Mouse (Mus musculus): ENCODE measurements around the gene Hoxb8. TPM values are rescaled to one million over a fixed set of nuclear protein-coding genes. Genes with fewer than 3 reads are reported as not detected.

The Hoxb8 gene
- polyA plus RNA-seq, 1 experiment from 2014 or later: 0.71 TPM

GRCm38 (mm10) chr11:96333241-96334001, 51.7 kb downstream of the Hoxb8 start:
- Histone ChIP-seq H3K36me3 (ENCODE audit: control insufficient read depth, insufficient read depth, low read length) (no peaks in the 10 kb centered on the region), H3K9ac (ENCODE audit: low read depth, low read length) (peak overlapping the region; percentile 79), H3K4me1 (ENCODE audit: control insufficient read depth, insufficient read depth, low read length) (peaks cover 57% of the 10 kb centered on the region), H3K9me3 (ENCODE audit: control insufficient read depth, low read length) (no peaks in the 10 kb centered on the region), H3K4me2 (ENCODE audit: low read depth, low read length) (peak overlapping the region; percentile 65), H3K4me3 (ENCODE audit: low read length) (peak overlapping the region; percentile 51), H3K27me3 (replicated peaks; ENCODE audit: control insufficient read depth, insufficient read depth, low read length) (peaks cover 3% of the 10 kb centered on the region; the same call in 1 of the 2 replicates), H3K27ac (ENCODE audit: low read length) (peak overlapping the region; percentile 92)
- ATAC-seq: peak; percentile 31; the same call in 1 of the 2 replicates
- 15% methylated on average over 17 of the region's 17 CpGs for WGBS

DNA sequence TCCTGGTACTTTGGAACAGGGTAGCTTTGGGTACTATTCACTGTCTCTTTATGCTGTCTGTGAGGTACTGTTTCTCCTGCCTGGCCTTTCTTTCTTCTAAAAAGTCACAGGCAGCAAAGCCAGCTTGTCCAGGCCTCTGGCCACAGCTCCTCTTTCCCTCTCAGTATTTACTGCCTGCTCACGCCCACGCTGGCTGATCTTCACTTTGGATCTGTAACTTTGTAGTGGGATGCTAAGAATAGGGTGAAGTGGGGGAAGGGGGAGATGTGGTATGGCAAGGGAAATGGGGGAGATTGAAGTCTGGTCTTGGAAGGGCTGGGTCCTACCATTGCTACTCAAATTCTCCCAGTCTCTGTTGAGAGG, 52.3 kb downstream of the Hoxb8 start:
- H3K4me3 ChIP-seq (ENCODE audit: low read length): peak overlapping the region; percentile 51
- peak overlapping the region; percentile 79 for H3K9ac ChIP-seq (ENCODE audit: low read depth, low read length)
- 23% methylated on average over 2 of the region's 2 CpGs for WGBS
- peaks cover 60% of the 10 kb centered on the region for H3K4me1 ChIP-seq (ENCODE audit: control insufficient read depth, insufficient read depth, low read length)
- peak overlapping the region; percentile 65 for H3K4me2 ChIP-seq (ENCODE audit: low read depth, low read length)
- no peaks in the 10 kb centered on the region for H3K9me3 ChIP-seq (ENCODE audit: control insufficient read depth, low read length)
- peaks cover 3% of the 10 kb centered on the region; the same call in 1 of the 2 replicates for H3K27me3 ChIP-seq (replicated peaks; ENCODE audit: control insufficient read depth, insufficient read depth, low read length)
- ATAC-seq: no peak
- peak overlapping the region; percentile 92 for H3K27ac ChIP-seq (ENCODE audit: low read length)
- no peaks in the 10 kb centered on the region for H3K36me3 ChIP-seq (ENCODE audit: control insufficient read depth, insufficient read depth, low read length)

MicroRNAs within 50 kb of the gene (microRNA counts, 519-probe panel; counts per million panel counts)
- microRNA mmu-miR-10a (3,664 counts per million, percentile 92 among the panel's probes with 10 or more counts), microRNA mmu-miR-196a (2,766 counts per million, percentile 69 among the panel's probes with 10 or more counts)

Small RNAs within 50 kb of the gene (microRNA-seq; reads per million reads assigned to microRNA genes)
- gene Mir10a: 56,371 reads per million, percentile 99 among the genes with 10 or more reads in this experiment
- 5.5 reads per million, percentile 17 among the genes with 10 or more reads in this experiment for gene Mir196a-1

Other genes with a start within 250 kb of the Hoxb8 start
- 94.3 and 97.8 TPM in 2 replicates for gene Snf8, start 247.0 kb upstream of the Hoxb8 start, polyA plus RNA-seq (2015; fragmentation: Nextera tagmentation; extraction: Ambion mirVana)
- 31.5 and 32.0 TPM in 2 replicates for gene Ube2z, start 216.5 kb upstream of the Hoxb8 start, polyA plus RNA-seq (2015; fragmentation: Nextera tagmentation; extraction: Ambion mirVana)
- 1,152 and 1,154 TPM in 2 replicates for gene Atp5g1, start 206.2 kb upstream of the Hoxb8 start, polyA plus RNA-seq (2015; fragmentation: Nextera tagmentation; extraction: Ambion mirVana)
- gene Calcoco2, start 169.9 kb upstream of the Hoxb8 start, polyA plus RNA-seq (2015; fragmentation: Nextera tagmentation; extraction: Ambion mirVana): 0.10 TPM in 2 replicates
- 0.27 and 0.51 TPM in 2 replicates for gene Ttll6, start 148.1 kb upstream of the Hoxb8 start, polyA plus RNA-seq (2015; fragmentation: Nextera tagmentation; extraction: Ambion mirVana)
- 1.9 and 5.1 TPM in 2 replicates for gene Hoxb13, start 87.6 kb upstream of the Hoxb8 start, polyA plus RNA-seq (2015; fragmentation: Nextera tagmentation; extraction: Ambion mirVana)
- 0.99 and 1.2 TPM in 2 replicates for gene Hoxb9, start 10.4 kb upstream of the Hoxb8 start, polyA plus RNA-seq (2015; fragmentation: Nextera tagmentation; extraction: Ambion mirVana)
- 10.0 and 11.3 TPM in 2 replicates for gene Hoxb7, start 4.7 kb downstream of the Hoxb8 start, polyA plus RNA-seq (2015; fragmentation: Nextera tagmentation; extraction: Ambion mirVana)
- 11.1 and 11.3 TPM in 2 replicates for gene Hoxb6, start 10.6 kb downstream of the Hoxb8 start, polyA plus RNA-seq (2015; fragmentation: Nextera tagmentation; extraction: Ambion mirVana)
- 26.4 and 28.7 TPM in 2 replicates for gene Hoxb5, start 21.4 kb downstream of the Hoxb8 start, polyA plus RNA-seq (2015; fragmentation: Nextera tagmentation; extraction: Ambion mirVana)
- gene Hoxb4, start 36.4 kb downstream of the Hoxb8 start, polyA plus RNA-seq (2015; fragmentation: Nextera tagmentation; extraction: Ambion mirVana): 1.8 and 2.0 TPM in 2 replicates
- 1.4 and 1.5 TPM in 2 replicates for gene Hoxb3, start 41.4 kb downstream of the Hoxb8 start, polyA plus RNA-seq (2015; fragmentation: Nextera tagmentation; extraction: Ambion mirVana)
- 9.6 and 11.6 TPM in 2 replicates for gene Hoxb2, start 68.6 kb downstream of the Hoxb8 start, polyA plus RNA-seq (2015; fragmentation: Nextera tagmentation; extraction: Ambion mirVana)
- not detected in 2 replicates for gene Hoxb1, start 83.8 kb downstream of the Hoxb8 start, polyA plus RNA-seq (2015; fragmentation: Nextera tagmentation; extraction: Ambion mirVana)
- gene Skap1, start 182.7 kb downstream of the Hoxb8 start, polyA plus RNA-seq (2015; fragmentation: Nextera tagmentation; extraction: Ambion mirVana): 0.67 and 0.88 TPM in 2 replicates